Mouse (Mus musculus) bone marrow macrophage, adult 2 months (primary cell): ENCODE data around the gene Gcdh.
A peak's percentile ranks its signal among the peaks of the same experiment; 100 is the strongest.

ENCODE experiments used
- CTCF ChIP-seq: IDR thresholded peaks from 2 replicates; pipeline ENCODE4 v1.5.1; 2012; ENCODE audit warnings: low read depth, mild to moderate bottlenecking, low read length, moderate library complexity
- POLR2A ChIP-seq: IDR thresholded peaks from 2 replicates; pipeline ENCODE4 v1.6.1; 2012; ENCODE audit warnings: mild to moderate bottlenecking, low read depth, low read length, borderline replicate concordance

DNA sequence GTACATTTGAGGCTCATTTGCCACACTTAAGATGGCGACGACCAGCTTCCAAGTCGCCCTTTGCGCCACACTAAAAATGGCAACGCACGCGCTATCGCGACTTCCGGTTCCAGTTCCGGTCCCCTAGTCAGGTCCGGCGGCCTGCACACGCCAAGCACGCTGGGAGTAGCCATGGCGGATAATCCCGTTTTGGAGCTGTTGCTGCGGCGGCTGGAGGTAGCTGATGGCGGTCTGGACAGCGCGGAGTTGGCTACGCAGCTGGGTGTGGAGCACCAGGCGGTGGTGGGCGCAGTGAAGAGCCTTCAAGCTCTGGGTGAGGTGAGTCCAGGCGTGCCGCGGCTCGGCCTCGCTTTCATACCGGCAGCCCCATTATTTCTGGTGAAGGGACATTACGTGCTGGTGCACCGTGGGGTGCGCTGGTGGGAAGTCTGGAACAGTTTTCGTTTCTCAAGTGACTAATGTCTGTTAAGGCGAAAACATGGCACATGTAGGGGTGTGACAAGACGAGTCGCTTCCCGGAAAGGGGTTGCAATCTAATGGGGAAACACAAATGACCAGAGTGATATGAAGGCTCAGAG, 36.8 kb downstream of the Gcdh start, which contains the start of gene Farsa:
- no peak for TF ChIP-seq CTCF
- TF ChIP-seq POLR2A = peak; percentile 29; the same call in 1 of the 2 replicates
